Mouse (Mus musculus): Measurements from ENCODE around the gene Mrgpra6. TPM values are rescaled to one million over a fixed set of nuclear protein-coding genes. Genes with fewer than 3 reads are reported as not detected.

Mrgpra6 gene
- polyA plus RNA-seq, 1 experiment from 2014 or later = not detected

DNA sequence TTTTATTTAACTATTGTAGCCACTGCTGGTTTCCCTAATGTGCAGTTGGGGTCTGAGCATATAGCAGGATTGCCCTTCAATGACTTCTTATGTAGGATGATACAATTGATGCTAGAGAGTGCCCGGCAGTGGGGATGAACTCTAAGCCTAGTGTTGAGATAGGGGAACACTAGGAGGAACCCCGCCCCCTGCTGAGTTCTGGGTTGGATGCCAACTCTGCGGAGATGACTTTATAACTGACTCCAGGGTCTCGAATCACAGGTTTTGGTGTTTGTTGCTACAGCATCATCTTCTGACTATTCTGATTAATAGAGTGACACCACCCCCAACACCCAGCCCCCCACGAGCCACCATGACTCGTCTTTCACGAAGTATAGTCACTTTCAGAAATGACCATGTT is 56.4 kb downstream of the Mrgpra6 start:
- no peaks in the 10 kb centered on the region for H3K9me3 ChIP-seq
- H3K36me3 ChIP-seq = no peaks in the 10 kb centered on the region
- H3K27ac ChIP-seq = no peak overlapping the region
- WGBS = 86% methylated on average over 7 of the region's 7 CpGs
- H3K4me2 ChIP-seq = no peak overlapping the region
- ATAC-seq (ENCODE audit: insufficient number of reproducible peaks, insufficient read depth, low FRiP score, low TSS enrichment, low read depth) = no peak
- H3K9ac ChIP-seq = no peak overlapping the region
- H3K4me3 ChIP-seq = no peak overlapping the region
- H3K4me1 ChIP-seq = no peaks in the 10 kb centered on the region
- no peaks in the 10 kb centered on the region for H3K27me3 ChIP-seq

DNA sequence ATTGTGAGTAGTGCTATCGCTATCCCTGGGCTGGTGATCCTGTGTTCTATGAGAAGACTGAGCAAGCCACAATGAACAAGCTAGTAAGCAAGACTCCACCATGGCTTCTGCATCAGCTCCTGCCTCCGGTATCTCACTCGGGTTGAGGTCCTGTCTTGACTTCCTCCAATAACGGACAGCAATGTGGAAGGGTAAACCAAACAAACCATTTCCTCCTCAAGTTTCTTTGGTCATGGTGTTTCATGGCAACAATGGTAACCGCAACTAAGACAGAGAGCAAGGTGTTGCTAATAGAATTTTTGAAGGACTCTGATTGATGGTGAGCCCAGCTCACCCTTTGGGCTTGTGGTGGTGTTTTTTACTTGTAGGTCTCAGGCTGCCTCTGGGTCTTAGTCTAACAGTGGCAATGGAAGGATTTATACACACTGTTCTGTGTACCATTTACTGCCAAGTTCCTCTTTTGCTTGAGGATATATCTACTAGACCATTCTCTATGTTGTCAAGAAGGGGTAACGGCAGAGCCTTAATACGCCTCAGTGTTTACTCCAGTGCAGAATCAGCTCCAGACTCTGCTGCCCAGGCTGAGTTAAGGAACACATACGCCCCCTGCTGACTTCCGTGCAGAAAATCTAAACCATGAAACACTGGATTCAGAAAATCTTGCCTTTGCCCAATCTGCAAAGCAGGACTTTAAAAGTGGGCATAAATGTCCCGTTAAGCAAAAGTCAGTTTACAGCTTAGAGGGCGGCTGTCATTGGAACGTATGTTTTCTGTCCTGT is 58.5 kb downstream of the Mrgpra6 start:
- WGBS = 59% methylated on average over 12 of the region's 12 CpGs
- Histone ChIP-seq H3K4me2 (no peak overlapping the region), H3K4me3 (no peak overlapping the region), H3K27me3 (no peaks in the 10 kb centered on the region), H3K36me3 (no peaks in the 10 kb centered on the region), H3K4me1 (no peaks in the 10 kb centered on the region), H3K27ac (no peak overlapping the region), H3K9me3 (no peaks in the 10 kb centered on the region), H3K9ac (no peak overlapping the region)
- no peak for ATAC-seq (ENCODE audit: insufficient number of reproducible peaks, insufficient read depth, low FRiP score, low TSS enrichment, low read depth)

DNA sequence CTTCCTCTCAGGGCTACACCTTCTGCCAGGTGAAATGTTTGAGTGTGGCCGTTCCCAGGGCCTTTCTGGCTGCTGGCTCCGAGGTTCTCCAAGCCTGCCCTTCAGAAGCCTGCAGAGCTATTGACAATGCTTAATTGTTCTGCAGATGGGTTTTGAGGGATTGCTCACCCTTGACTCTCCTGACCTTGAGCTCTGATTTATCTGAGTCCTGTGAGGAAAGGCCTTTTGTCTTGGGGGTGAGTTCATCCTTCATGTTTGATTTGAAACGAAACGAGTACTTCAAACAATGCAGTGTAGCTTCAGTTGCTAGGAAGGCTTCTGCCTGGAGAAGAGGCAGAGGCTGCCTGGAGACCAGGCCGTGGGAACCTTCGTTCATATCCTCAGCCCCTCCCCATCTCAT is 60.4 kb downstream of the Mrgpra6 start:
- Histone ChIP-seq H3K36me3 (no peaks in the 10 kb centered on the region), H3K4me3 (no peak overlapping the region), H3K9me3 (no peaks in the 10 kb centered on the region), H3K4me2 (no peak overlapping the region), H3K27me3 (no peaks in the 10 kb centered on the region), H3K9ac (no peak overlapping the region), H3K27ac (no peak overlapping the region), H3K4me1 (no peaks in the 10 kb centered on the region)
- 41% methylated on average over 6 of the region's 6 CpGs for WGBS
- no peak for ATAC-seq (ENCODE audit: insufficient number of reproducible peaks, insufficient read depth, low FRiP score, low TSS enrichment, low read depth)

DNA sequence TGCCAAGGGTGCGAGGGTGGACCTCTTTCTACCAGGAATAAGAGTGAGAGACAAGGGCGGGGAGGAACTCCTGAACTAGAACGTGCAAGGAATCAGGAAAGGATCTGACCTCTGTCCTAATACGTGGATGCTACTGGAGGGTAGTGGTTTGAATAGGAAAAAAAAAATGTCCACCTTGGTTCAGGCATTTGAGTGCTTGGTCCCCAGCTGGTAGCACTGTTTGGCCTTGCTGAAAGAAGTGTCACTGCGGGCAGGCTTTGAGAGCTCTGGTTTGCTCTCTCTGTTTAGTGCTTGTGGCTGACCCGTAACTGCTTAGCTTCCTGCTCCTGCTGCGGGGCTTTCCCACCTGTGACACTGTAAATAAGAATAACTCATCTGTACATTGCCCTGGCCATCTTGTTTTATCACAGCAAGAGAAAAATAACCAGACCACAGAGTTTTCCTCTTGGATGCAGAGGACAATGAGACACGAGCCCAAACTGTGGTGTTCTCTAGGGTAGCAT is 64.8 kb downstream of the Mrgpra6 start:
- WGBS = 77% methylated on average over 8 of the region's 8 CpGs
- Histone ChIP-seq H3K36me3 (no peaks in the 10 kb centered on the region), H3K4me1 (no peaks in the 10 kb centered on the region), H3K9ac (no peak overlapping the region), H3K27ac (no peak overlapping the region), H3K9me3 (no peaks in the 10 kb centered on the region), H3K4me2 (no peak overlapping the region), H3K4me3 (no peak overlapping the region), H3K27me3 (peaks cover 14% of the 10 kb centered on the region)
- ATAC-seq (ENCODE audit: insufficient number of reproducible peaks, insufficient read depth, low FRiP score, low TSS enrichment, low read depth) = no peak

Other genes starting within 250 kb of the Mrgpra6 start
- 10.3 and 11.2 TPM in 2 replicates for gene Uevld, start 246.4 kb downstream of the Mrgpra6 start, polyA plus RNA-seq (2015; fragmentation: Nextera tagmentation; extraction: Ambion mirVana)
- not detected in 2 replicates for gene Gm9999, start 221.3 kb downstream of the Mrgpra6 start, polyA plus RNA-seq (2015; fragmentation: Nextera tagmentation; extraction: Ambion mirVana)
- gene Spty2d1, start 196.5 kb downstream of the Mrgpra6 start, polyA plus RNA-seq (2015; fragmentation: Nextera tagmentation; extraction: Ambion mirVana) = 18.8 and 20.0 TPM in 2 replicates
- 17.4 and 18.9 TPM in 2 replicates for gene Tmem86a, start 154.3 kb downstream of the Mrgpra6 start, polyA plus RNA-seq (2015; fragmentation: Nextera tagmentation; extraction: Ambion mirVana)
- 0.61 and 1.5 TPM in 2 replicates for gene Ptpn5, start 71.2 kb downstream of the Mrgpra6 start, polyA plus RNA-seq (2015; fragmentation: Nextera tagmentation; extraction: Ambion mirVana)
- 0.20 TPM in 1 of 2 replicates, not detected in the other for gene Mrgpra9, start 47.9 kb upstream of the Mrgpra6 start, polyA plus RNA-seq (2015; fragmentation: Nextera tagmentation; extraction: Ambion mirVana)
- not detected in 2 replicates for gene Mrgpra1, start 149.3 kb upstream of the Mrgpra6 start, polyA plus RNA-seq (2015; fragmentation: Nextera tagmentation; extraction: Ambion mirVana)
- not detected in 2 replicates for gene Mrgpra2a, start 247.2 kb upstream of the Mrgpra6 start, polyA plus RNA-seq (2015; fragmentation: Nextera tagmentation; extraction: Ambion mirVana)